Mouse (Mus musculus): Measurements from ENCODE around the gene Fgfr2.

Gene Fgfr2

GRCm38 (mm10) chr7:132795141-132795540 is 328.0 kb downstream of the Fgfr2 start:
- DNase-seq = no peak

GRCm38 (mm10) chr7:132793467-132793866 is 329.7 kb downstream of the Fgfr2 start:
- DNase-seq = no peak

- DNase-seq = no peak
Observed at GRCm38 (mm10) chr7:132790447-132791219, 332.5 kb downstream of the Fgfr2 start.

GRCm38 (mm10) chr7:132788826-132789225 is 334.3 kb downstream of the Fgfr2 start:
- no peak for DNase-seq

- DNase-seq = no peak
Observed at GRCm38 (mm10) chr7:132787496-132788190, 335.5 kb downstream of the Fgfr2 start.

GRCm38 (mm10) chr7:132787022-132787421 is 336.1 kb downstream of the Fgfr2 start:
- no peak for DNase-seq

GRCm38 (mm10) chr7:132786522-132786921 is 336.6 kb downstream of the Fgfr2 start:
- DNase-seq = no peak

- DNase-seq = peak; percentile 29
Observed at GRCm38 (mm10) chr7:132786011-132786410, 337.1 kb downstream of the Fgfr2 start.

- DNase-seq = no peak
Observed at GRCm38 (mm10) chr7:132784101-132784500, 339.0 kb downstream of the Fgfr2 start.

GRCm38 (mm10) chr7:132781850-132782249 is 341.3 kb downstream of the Fgfr2 start:
- DNase-seq = no peak

- no peak for DNase-seq
Observed at GRCm38 (mm10) chr7:132781130-132781814, 341.9 kb downstream of the Fgfr2 start.

GRCm38 (mm10) chr7:132780611-132781010 is 342.5 kb downstream of the Fgfr2 start:
- peak; percentile 62 for DNase-seq

GRCm38 (mm10) chr7:132778630-132779029 is 344.5 kb downstream of the Fgfr2 start:
- DNase-seq = no peak

- DNase-seq = no peak
Observed at GRCm38 (mm10) chr7:132777728-132778453, 345.3 kb downstream of the Fgfr2 start.

GRCm38 (mm10) chr7:132777117-132777516 is 346.0 kb downstream of the Fgfr2 start:
- no peak for DNase-seq

GRCm38 (mm10) chr7:132776338-132777111 is 346.6 kb downstream of the Fgfr2 start:
- DNase-seq = peak; percentile 67

GRCm38 (mm10) chr7:132775922-132776321 is 347.2 kb downstream of the Fgfr2 start:
- DNase-seq = no peak

GRCm38 (mm10) chr7:132775333-132775732 is 347.8 kb downstream of the Fgfr2 start:
- peak; percentile 74 for DNase-seq

GRCm38 (mm10) chr7:132773011-132773705 is 350.0 kb downstream of the Fgfr2 start:
- DNase-seq = no peak

- no peak for DNase-seq
Observed at GRCm38 (mm10) chr7:132772440-132772839, 350.7 kb downstream of the Fgfr2 start.

All from kidney, adult 18-20 months (tissue).